Mouse (Mus musculus) ovary, adult 18-20 months (tissue): Measurements from ENCODE around the gene Scgb1b10.
"Not testable (repeated sequence)": the region's sequence is repeated elsewhere in the genome, so short reads cannot be mapped to it uniquely, and the experiment has no call there.

Source experiments
- DNase-seq: peaks from one replicate; pipeline ENCODE4 v3.0.0; 2022; ENCODE audit warnings: low spot score, mixed read lengths

Gene Scgb1b10

DNA sequence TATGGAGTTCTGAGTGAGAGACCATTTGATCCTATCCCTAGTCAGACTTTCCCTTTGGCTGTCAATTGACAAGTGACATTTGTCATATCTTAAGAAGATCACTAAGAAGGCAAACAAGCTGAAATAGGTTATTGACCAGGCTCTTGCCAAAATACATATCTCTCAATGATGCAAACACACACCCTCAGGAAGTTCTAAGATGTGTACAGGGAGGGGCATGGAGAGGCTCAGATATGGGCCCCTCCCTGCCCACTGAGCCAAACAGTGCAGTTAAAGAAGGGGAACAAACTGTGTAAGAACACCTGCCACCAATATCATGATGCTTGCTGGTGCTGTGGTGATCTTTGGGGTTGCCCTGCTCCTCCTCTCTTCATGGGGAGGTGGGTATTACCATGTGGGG, at the start of gene Scgb1b10:
Gene Scgb1b10 (plus strand): TSS at position 301 of the 400 bp plus-strand sequence.
- DNase-seq, result not testable (repeated sequence)
